Comparison of ENCODE assay signal across 14 mouse cellular contexts in the genomic region with DNA sequence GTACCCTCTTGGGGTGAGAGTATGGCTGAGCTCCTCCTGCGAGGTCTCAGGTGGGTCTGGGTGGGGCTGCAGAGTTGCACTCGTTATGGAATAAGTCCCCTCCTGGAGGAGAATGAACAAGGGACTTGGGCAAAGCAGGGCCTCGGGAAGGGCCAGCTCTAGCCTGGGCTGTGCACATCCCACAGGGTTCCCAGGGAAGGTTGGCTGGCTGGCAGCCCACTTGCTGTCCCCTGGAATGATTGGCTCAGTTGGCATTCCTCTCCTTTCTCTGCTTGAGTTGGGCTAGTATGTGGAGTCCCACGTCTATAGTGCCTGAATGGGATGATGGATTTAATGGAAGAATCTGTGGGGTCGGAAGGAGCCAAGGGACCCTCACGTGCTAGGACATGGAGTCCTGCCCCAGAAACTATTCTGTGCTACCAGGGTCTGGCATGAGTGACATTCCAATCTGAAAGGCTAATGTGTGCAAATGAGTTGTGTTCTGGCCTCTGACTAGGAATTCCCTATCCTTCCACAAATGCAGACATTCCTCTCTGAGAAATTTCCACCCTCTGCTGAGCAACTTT. TPM values are rescaled to one million over a fixed set of nuclear protein-coding genes. Genes with fewer than 3 reads are reported as not detected.
DNase-seq lines count a peak whose midpoint lies in the region; ATAC-seq and TF ChIP-seq lines count a peak whose summit lies in the region.
"Had no signal": no experiment of that assay in that cellular context is flagged by ENCODE, and none has a peak within 500 bp of the region (broad histone marks: within the 10 kb centered on the region; RNA-seq: fewer than 3 reads in every experiment).

No protein-coding gene starts in this region.

- TF ChIP-seq EP300 in stomach, postnatal 0 days (optimal IDR thresholded peaks at IDR 0.05) = no peak
- TF ChIP-seq EP300 in liver, postnatal 0 days (IDR thresholded peaks at IDR 0.05; ENCODE audit: low read depth) = no peak

- H3K27me3 ChIP-seq in embryonic facial prominence, embryonic 15.5 days = peaks cover under 1% of the 10 kb centered on the region; the same call in 1 of the 2 replicates
- peaks cover 6% of the 10 kb centered on the region; the same call in 1 of the 2 replicates for H3K27me3 ChIP-seq in embryonic facial prominence, embryonic 10.5 days (replicated peaks; ENCODE audit: low read depth, poor library complexity, severe bottlenecking)
- peaks cover 3% of the 10 kb centered on the region; the same call in 1 of the 2 replicates for H3K27me3 ChIP-seq in midbrain, embryonic 13.5 days
- no peaks in the 10 kb centered on the region for H3K27me3 ChIP-seq in midbrain, embryonic 11.5 days (ENCODE audit: control insufficient read depth, insufficient read depth, low read length)
- no peaks in the 10 kb centered on the region for H3K27me3 ChIP-seq in stomach, postnatal 0 days (ENCODE audit: control insufficient read depth, insufficient read depth, low read length)
- no peaks in the 10 kb centered on the region for H3K27me3 ChIP-seq in liver, postnatal 0 days (ENCODE audit: insufficient read depth, low read length)

- no peak for DNase-seq in embryonic facial prominence, embryonic 10.5 days (ENCODE audit: low spot score)
- peak; percentile 33 for DNase-seq in heart, postnatal 4 days
- DNase-seq in heart, adult 8-10 months (ENCODE audit: low spot score) = no peak
- DNase-seq in midbrain, embryonic 11.5 days (ENCODE audit: low spot score, missing footprints) = no peak
- no peak for DNase-seq in stomach, postnatal 0 days (ENCODE audit: low spot score)
- no peak for DNase-seq in liver, postnatal 0 days
- DNase-seq: cerebellum, adult 8-10 months; right cerebral cortex, postnatal 25 days had no signal

- no peak overlapping the region for H3K27ac ChIP-seq in embryonic facial prominence, embryonic 15.5 days (replicated peaks)
- no peak overlapping the region for H3K27ac ChIP-seq in embryonic facial prominence, embryonic 10.5 days (replicated peaks)
- H3K27ac ChIP-seq in midbrain, embryonic 13.5 days = no peak overlapping the region
- H3K27ac ChIP-seq in midbrain, embryonic 11.5 days (ENCODE audit: low read depth, low read length) = no peak overlapping the region
- no peak overlapping the region for H3K27ac ChIP-seq in stomach, postnatal 0 days (replicated peaks)
- H3K27ac ChIP-seq in liver, postnatal 0 days (ENCODE audit: low read depth) = no peak overlapping the region

- no peak for TF ChIP-seq CTCF in stomach, postnatal 0 days (IDR thresholded peaks at IDR 0.05; ENCODE audit: low read depth)
- no peak for TF ChIP-seq CTCF in liver, postnatal 0 days (IDR thresholded peaks at IDR 0.05; ENCODE audit: low read depth)

- H3K4me2 ChIP-seq in embryonic facial prominence, embryonic 15.5 days (replicated peaks) = no peak overlapping the region
- H3K4me2 ChIP-seq in midbrain, embryonic 13.5 days (replicated peaks) = no peak overlapping the region
- H3K4me2 ChIP-seq in midbrain, embryonic 11.5 days = no peak overlapping the region
- no peak overlapping the region for H3K4me2 ChIP-seq in stomach, postnatal 0 days (replicated peaks; ENCODE audit: low read depth)
- H3K4me2 ChIP-seq in liver, postnatal 0 days (ENCODE audit: low read depth, low read length) = no peak overlapping the region
- H3K4me2 ChIP-seq: liver, embryonic 11.5 days had no signal

- H3K4me1 ChIP-seq in embryonic facial prominence, embryonic 15.5 days = no peaks in the 10 kb centered on the region
- H3K4me1 ChIP-seq in embryonic facial prominence, embryonic 10.5 days = no peaks in the 10 kb centered on the region
- peaks cover 7% of the 10 kb centered on the region for H3K4me1 ChIP-seq in midbrain, embryonic 13.5 days (replicated peaks)
- peaks cover 3% of the 10 kb centered on the region; the same call in 1 of the 2 replicates for H3K4me1 ChIP-seq in midbrain, embryonic 11.5 days (ENCODE audit: control insufficient read depth, insufficient read depth, low read length)
- no peaks in the 10 kb centered on the region for H3K4me1 ChIP-seq in stomach, postnatal 0 days (replicated peaks; ENCODE audit: control insufficient read depth, insufficient read depth)
- H3K4me1 ChIP-seq in liver, postnatal 0 days (ENCODE audit: insufficient read depth) = no peaks in the 10 kb centered on the region

- no peak overlapping the region for H3K4me3 ChIP-seq in embryonic facial prominence, embryonic 15.5 days (replicated peaks)
- H3K4me3 ChIP-seq in embryonic facial prominence, embryonic 10.5 days = no peak overlapping the region
- no peak overlapping the region for H3K4me3 ChIP-seq in midbrain, embryonic 13.5 days (replicated peaks)
- H3K4me3 ChIP-seq in midbrain, embryonic 11.5 days (ENCODE audit: low read depth, low read length) = no peak overlapping the region
- H3K4me3 ChIP-seq in stomach, postnatal 0 days (ENCODE audit: low read depth, low read length) = no peak overlapping the region
- H3K4me3 ChIP-seq in liver, postnatal 0 days (ENCODE audit: low read depth, low read length) = no peak overlapping the region
- H3K4me3 ChIP-seq: erythroblast, embryonic 14.5 days had no signal

- no peak overlapping the region for H3K9ac ChIP-seq in embryonic facial prominence, embryonic 15.5 days
- no peak overlapping the region for H3K9ac ChIP-seq in midbrain, embryonic 13.5 days (replicated peaks)
- no peak overlapping the region for H3K9ac ChIP-seq in midbrain, embryonic 11.5 days (ENCODE audit: low read length)
- no peak overlapping the region for H3K9ac ChIP-seq in stomach, postnatal 0 days (ENCODE audit: low read length)
- no peak overlapping the region for H3K9ac ChIP-seq in liver, postnatal 0 days (replicated peaks)

- 72% methylated on average over 6 of the region's 6 CpGs for WGBS in embryonic facial prominence, embryonic 15.5 days
- WGBS in embryonic facial prominence, embryonic 10.5 days = 81% methylated on average over 6 of the region's 6 CpGs
- 79% methylated on average over 6 of the region's 6 CpGs for WGBS in midbrain, embryonic 13.5 days
- 71% methylated on average over 6 of the region's 6 CpGs for whole genome bisulfite sequencing in midbrain, embryonic 11.5 days
- WGBS in stomach, postnatal 0 days = 68% methylated on average over 6 of the region's 6 CpGs
- 69% methylated on average over 6 of the region's 6 CpGs for WGBS in liver, postnatal 0 days (ENCODE audit: insufficient replicate concordance)

- peak; percentile 29; the same call in 1 of the 2 replicates for ATAC-seq in embryonic facial prominence, embryonic 15.5 days (ENCODE audit: insufficient number of reproducible peaks, low FRiP score, low TSS enrichment, low read depth)
- peak; percentile 48; the same call in 1 of the 2 replicates for ATAC-seq in midbrain, embryonic 13.5 days
- ATAC-seq in midbrain, embryonic 11.5 days (ENCODE audit: low FRiP score) = no peak
- 0 out of 2 replicates have a peak, but pooled peaks have one; percentile 21 for ATAC-seq in stomach, postnatal 0 days (ENCODE audit: low FRiP score, low TSS enrichment)
- no peak for ATAC-seq in liver, postnatal 0 days

- no peaks in the 10 kb centered on the region for H3K9me3 ChIP-seq in embryonic facial prominence, embryonic 15.5 days (replicated peaks)
- H3K9me3 ChIP-seq in embryonic facial prominence, embryonic 10.5 days = no peaks in the 10 kb centered on the region
- no peaks in the 10 kb centered on the region for H3K9me3 ChIP-seq in midbrain, embryonic 13.5 days
- H3K9me3 ChIP-seq in midbrain, embryonic 11.5 days (ENCODE audit: control insufficient read depth, low read length) = no peaks in the 10 kb centered on the region
- no peaks in the 10 kb centered on the region for H3K9me3 ChIP-seq in stomach, postnatal 0 days (ENCODE audit: control insufficient read depth, low read length)
- H3K9me3 ChIP-seq in liver, postnatal 0 days (ENCODE audit: low read length) = peaks cover 3% of the 10 kb centered on the region; the same call in 1 of the 2 replicates

- no peaks in the 10 kb centered on the region for H3K36me3 ChIP-seq in embryonic facial prominence, embryonic 15.5 days
- H3K36me3 ChIP-seq in embryonic facial prominence, embryonic 10.5 days (replicated peaks) = no peaks in the 10 kb centered on the region
- H3K36me3 ChIP-seq in midbrain, embryonic 13.5 days = no peaks in the 10 kb centered on the region
- H3K36me3 ChIP-seq in midbrain, embryonic 11.5 days (ENCODE audit: control insufficient read depth, insufficient read depth, low read length) = no peaks in the 10 kb centered on the region
- H3K36me3 ChIP-seq in stomach, postnatal 0 days (ENCODE audit: control insufficient read depth, insufficient read depth, low read length) = no peaks in the 10 kb centered on the region
- H3K36me3 ChIP-seq in liver, postnatal 0 days (replicated peaks; ENCODE audit: insufficient read depth, low read length) = no peaks in the 10 kb centered on the region

RNA-seq across cellular contexts. Expression of a gene that starts 7.5 kb away (rescaled TPM):
- 0.12 TPM in 2 replicates for polyA plus RNA-seq in embryonic facial prominence, embryonic 15.5 days (2015; fragmentation: Nextera tagmentation; extraction: Ambion mirVana)
- 0.02 TPM in 1 of 2 replicates, not detected in the other for polyA plus RNA-seq in embryonic facial prominence, embryonic 10.5 days (2016; fragmentation: Nextera tagmentation; extraction: Ambion mirVana)
- total RNA-seq in heart, postnatal 4 days (2021) = 1 to 10 TPM; 1.4 to 1.5 TPM
- total RNA-seq in heart, adult 8-10 months (2022) = 1 to 10 TPM in 1 of 4 experiments, under 1 TPM in 3; 0.47 to 1.4 (median 0.56) TPM
- 0.03 TPM in 1 of 2 replicates, not detected in the other for polyA plus RNA-seq in midbrain, embryonic 13.5 days (2015; fragmentation: Nextera tagmentation; extraction: Ambion mirVana)
- 0.03 TPM in 1 of 2 replicates, not detected in the other for polyA plus RNA-seq in midbrain, embryonic 11.5 days (2014; fragmentation: Nextera tagmentation; extraction: Ambion mirVana)
- 1.3 TPM in 2 replicates for polyA plus RNA-seq in stomach, postnatal 0 days (2015; fragmentation: Nextera tagmentation; extraction: Ambion mirVana)
- polyA plus RNA-seq in liver, postnatal 0 days (2015; fragmentation: Nextera tagmentation; extraction: Ambion mirVana) = not detected in 2 replicates
- total RNA-seq: megakaryocyte-erythroid progenitor cell, adult 5-6 weeks had no signal
- polyA plus RNA-seq: erythroblast, embryonic 14.5 days; liver, embryonic 11.5 days; lung, embryonic 16.5 days had no signal

RNA-seq across cellular contexts. Expression of a gene that starts 51.6 kb away (rescaled TPM):
- 9.7 and 11.3 TPM in 2 replicates for polyA plus RNA-seq in embryonic facial prominence, embryonic 15.5 days (2015; fragmentation: Nextera tagmentation; extraction: Ambion mirVana)
- polyA plus RNA-seq in embryonic facial prominence, embryonic 10.5 days (2016; fragmentation: Nextera tagmentation; extraction: Ambion mirVana) = 22.1 and 25.0 TPM in 2 replicates
- total RNA-seq in heart, postnatal 4 days (2021) = 1 to 10 TPM; 7.2 to 9.0 TPM
- 1 to 10 TPM in 2 of 4 experiments, under 1 TPM in 2; 0.44 to 2.6 (median 1.1) TPM for total RNA-seq in heart, adult 8-10 months (2022)
- polyA plus RNA-seq in midbrain, embryonic 13.5 days (2015; fragmentation: Nextera tagmentation; extraction: Ambion mirVana) = 13.0 and 14.1 TPM in 2 replicates
- polyA plus RNA-seq in midbrain, embryonic 11.5 days (2014; fragmentation: Nextera tagmentation; extraction: Ambion mirVana) = 22.4 and 23.5 TPM in 2 replicates
- polyA plus RNA-seq in stomach, postnatal 0 days (2015; fragmentation: Nextera tagmentation; extraction: Ambion mirVana) = 4.4 and 4.9 TPM in 2 replicates
- polyA plus RNA-seq in liver, postnatal 0 days (2015; fragmentation: Nextera tagmentation; extraction: Ambion mirVana) = 3.8 and 4.0 TPM in 2 replicates

Comparison
In these comparisons a context has a peak if more than half of its experiments do, and no peak if none do; other contexts are left out.
1. ATAC-seq: peak in embryonic facial prominence, embryonic 15.5 days (single experiment), midbrain, embryonic 13.5 days (single experiment) and stomach, postnatal 0 days (single experiment); none in midbrain, embryonic 11.5 days (single experiment) and liver, postnatal 0 days (single experiment).